Comparison of ENCODE assay signal across 22 mouse cellular contexts in genomic region chr6:136650664-136651063, GRCm38 (mm10). TPM values are rescaled to one million over a fixed set of nuclear protein-coding genes. Genes with fewer than 3 reads are reported as not detected.
A peak's percentile ranks its signal among the peaks of the same experiment; 100 is the strongest.
DNase-seq lines count a peak whose midpoint lies in the region; ATAC-seq and TF ChIP-seq lines count a peak whose summit lies in the region.
"Had no signal": no experiment of that assay in that cellular context is flagged by ENCODE, and none has a peak within 500 bp of the region (broad histone marks: within the 10 kb centered on the region; RNA-seq: fewer than 3 reads in every experiment).

No protein-coding gene starts in this region.

- H3K9me3 ChIP-seq in midbrain, embryonic 11.5 days (ENCODE audit: control insufficient read depth, low read length) = no peaks in the 10 kb centered on the region
- no peaks in the 10 kb centered on the region for H3K9me3 ChIP-seq in midbrain, embryonic 14.5 days (ENCODE audit: control insufficient read depth, low read length)
- H3K9me3 ChIP-seq in MEL (replicated peaks; ENCODE audit: insufficient read depth, low read length) = no peaks in the 10 kb centered on the region
- no peaks in the 10 kb centered on the region for H3K9me3 ChIP-seq in liver, postnatal 0 days (ENCODE audit: low read length)
- H3K9me3 ChIP-seq: embryonic facial prominence, embryonic 10.5 days; embryonic facial prominence, embryonic 12.5 days; forebrain, embryonic 13.5 days; forebrain, embryonic 15.5 days; G1E had no signal

- no peak overlapping the region for H3ac ChIP-seq in myocyte (ENCODE audit: control insufficient read depth, insufficient read length)

- H3K4me1 ChIP-seq in midbrain, embryonic 11.5 days (ENCODE audit: control insufficient read depth, insufficient read depth, low read length) = no peaks in the 10 kb centered on the region
- H3K4me1 ChIP-seq in midbrain, embryonic 14.5 days (ENCODE audit: control insufficient read depth, insufficient read depth, low read length) = no peaks in the 10 kb centered on the region; the same call in 1 of the 2 replicates
- peaks cover 0 to 8% of the 10 kb centered on the region in 2 experiments; a peak in 2 of 4 replicates for H3K4me1 ChIP-seq in MEL (ENCODE audit: control insufficient read depth in 1 of 2, insufficient read depth in 2 of 2, low read length in 2 of 2)
- H3K4me1 ChIP-seq in liver, postnatal 0 days (ENCODE audit: insufficient read depth) = peaks cover 9% of the 10 kb centered on the region; the same call in 1 of the 2 replicates

- no peaks in the 10 kb centered on the region for H3K36me3 ChIP-seq in midbrain, embryonic 11.5 days (ENCODE audit: control insufficient read depth, insufficient read depth, low read length)
- H3K36me3 ChIP-seq in midbrain, embryonic 14.5 days (ENCODE audit: control insufficient read depth, insufficient read depth, low read length) = no peaks in the 10 kb centered on the region
- no peaks in the 10 kb centered on the region for H3K36me3 ChIP-seq in MEL (ENCODE audit: control insufficient read depth in 1 of 2, insufficient read depth in 2 of 2, low read length in 2 of 2)
- H3K36me3 ChIP-seq in myocyte (ENCODE audit: control insufficient read depth, insufficient read depth) = no peaks in the 10 kb centered on the region
- H3K36me3 ChIP-seq in liver, postnatal 0 days (replicated peaks; ENCODE audit: insufficient read depth, low read length) = no peaks in the 10 kb centered on the region
- H3K36me3 ChIP-seq: embryonic facial prominence, embryonic 10.5 days; embryonic facial prominence, embryonic 12.5 days; forebrain, embryonic 15.5 days; G1E had no signal

- H3K9ac ChIP-seq in midbrain, embryonic 11.5 days (ENCODE audit: low read length) = no peak overlapping the region
- no peak overlapping the region for H3K9ac ChIP-seq in midbrain, embryonic 14.5 days (replicated peaks; ENCODE audit: low read length)
- no peak overlapping the region for H3K9ac ChIP-seq in MEL (ENCODE audit: control insufficient read depth, low read depth, low read length, poor library complexity, severe bottlenecking)
- H3K9ac ChIP-seq in liver, postnatal 0 days (replicated peaks) = no peak overlapping the region
- H3K9ac ChIP-seq: embryonic facial prominence, embryonic 12.5 days; forebrain, embryonic 13.5 days; forebrain, embryonic 15.5 days; forebrain, postnatal 0 days had no signal

- 91% methylated on average over 8 of the region's 8 CpGs for WGBS in midbrain, embryonic 11.5 days
- 94% methylated on average over 8 of the region's 8 CpGs for WGBS in midbrain, embryonic 14.5 days
- WGBS in liver, postnatal 0 days (ENCODE audit: insufficient replicate concordance) = 84% methylated on average over 8 of the region's 8 CpGs

- no peak for TF ChIP-seq POLR2A in MEL (IDR thresholded peaks at IDR 0.05; ENCODE audit: control insufficient read depth in 1 of 2, insufficient read depth in 1 of 2, low read depth in 1 of 2, low read length in 2 of 2, poor library complexity in 1 of 2)
- TF ChIP-seq POLR2A in myocyte (IDR thresholded peaks at IDR 0.05; ENCODE audit: insufficient read length, low read depth) = no peak

- TF ChIP-seq RAD21 in MEL (IDR thresholded peaks at IDR 0.05; ENCODE audit: low read depth, low read length) = no peak

- no peak overlapping the region for H3K27ac ChIP-seq in midbrain, embryonic 11.5 days (ENCODE audit: low read depth, low read length)
- no peak overlapping the region for H3K27ac ChIP-seq in midbrain, embryonic 14.5 days (replicated peaks; ENCODE audit: low read depth, low read length)
- no peak overlapping the region for H3K27ac ChIP-seq in MEL (ENCODE audit: control insufficient read depth, low read depth, low read length)
- H3K27ac ChIP-seq in liver, postnatal 0 days (ENCODE audit: low read depth) = no peak overlapping the region
- H3K27ac ChIP-seq: embryonic facial prominence, embryonic 10.5 days; embryonic facial prominence, embryonic 12.5 days; forebrain, embryonic 13.5 days; forebrain, embryonic 15.5 days had no signal

- TF ChIP-seq EP300 in MEL (IDR thresholded peaks at IDR 0.05; ENCODE audit: low read depth in 1 of 2, low read length in 2 of 2) = no peak
- TF ChIP-seq EP300 in liver, postnatal 0 days (IDR thresholded peaks at IDR 0.05; ENCODE audit: low read depth) = no peak

- H3K27me3 ChIP-seq in midbrain, embryonic 11.5 days (ENCODE audit: control insufficient read depth, insufficient read depth, low read length) = no peaks in the 10 kb centered on the region
- H3K27me3 ChIP-seq in midbrain, embryonic 14.5 days (ENCODE audit: control insufficient read depth, insufficient read depth, low read length) = no peaks in the 10 kb centered on the region
- H3K27me3 ChIP-seq in MEL (ENCODE audit: control insufficient read depth in 1 of 2, insufficient read depth in 2 of 2, low read length in 2 of 2) (no peaks in the 10 kb centered on the region; a peak in 1 of 4 replicates), myocyte (ENCODE audit: control insufficient read depth, insufficient read depth, insufficient read length) (no peaks in the 10 kb centered on the region)
- H3K27me3 ChIP-seq in liver, postnatal 0 days (ENCODE audit: insufficient read depth, low read length) = no peaks in the 10 kb centered on the region
- H3K27me3 ChIP-seq: embryonic facial prominence, embryonic 12.5 days; forebrain, embryonic 13.5 days; forebrain, embryonic 15.5 days had no signal

- DNase-seq in midbrain, embryonic 11.5 days (ENCODE audit: low spot score, missing footprints) = peak; percentile 14
- DNase-seq in midbrain, embryonic 14.5 days = no peak
- no peak for DNase-seq in MEL (ENCODE audit: low read depth, low spot score)
- DNase-seq in frontal cortex, adult 2 months (ENCODE audit: extremely low spot score in 1 of 2, low spot score in 1 of 2) = no peak
- no peak for DNase-seq in liver, postnatal 0 days
- DNase-seq: adrenal gland, adult 8-10 months; adrenal gland, postnatal 14 days; adrenal gland, postnatal 36 days; B cell, adult 2 months; cerebellum, adult 11-12 months; cerebellum, adult 2 months; cerebellum, adult 9-10 months; cerebellum, postnatal 10 days; cerebellum, postnatal 25 days; forebrain, postnatal 0 days had no signal

- H3K79me2 ChIP-seq in MEL (ENCODE audit: control insufficient read depth, insufficient read depth, low read length, poor library complexity) (no peaks in the 10 kb centered on the region), myocyte (ENCODE audit: control insufficient read depth, insufficient read depth) (no peaks in the 10 kb centered on the region)

- ATAC-seq in midbrain, embryonic 11.5 days (ENCODE audit: low FRiP score) = no peak
- no peak for ATAC-seq in midbrain, embryonic 14.5 days (ENCODE audit: low FRiP score, low TSS enrichment)
- ATAC-seq in liver, postnatal 0 days = no peak
- ATAC-seq: activated CD4-positive, CD25-positive, alpha-beta regulatory T cell, adult 4 months; forebrain, embryonic 13.5 days; forebrain, embryonic 15.5 days; forebrain, postnatal 0 days had no signal

- H3K4me3 ChIP-seq in midbrain, embryonic 11.5 days (ENCODE audit: low read depth, low read length) = no peak overlapping the region
- H3K4me3 ChIP-seq in midbrain, embryonic 14.5 days (replicated peaks; ENCODE audit: low read depth, low read length) = no peak overlapping the region
- H3K4me3 ChIP-seq in MEL (ENCODE audit: control insufficient read depth in 1 of 2, insufficient read depth in 1 of 2, low read depth in 2 of 2, low read length in 2 of 2) (no peak overlapping the region), myocyte (no peak overlapping the region)
- H3K4me3 ChIP-seq in liver, postnatal 0 days (ENCODE audit: low read depth, low read length) = no peak overlapping the region
- H3K4me3 ChIP-seq: embryonic facial prominence, embryonic 10.5 days; embryonic facial prominence, embryonic 12.5 days; forebrain, embryonic 13.5 days; forebrain, embryonic 15.5 days had no signal

- no peak for TF ChIP-seq CTCF in MEL (IDR thresholded peaks at IDR 0.05 in 2 of 3, conservative IDR thresholded peaks at IDR 0.05 in 1 of 3; ENCODE audit: control insufficient read depth in 1 of 3, insufficient read depth in 1 of 3, low read depth in 2 of 3, low read length in 3 of 3, poor library complexity in 1 of 3, severe bottlenecking in 1 of 3)
- no peak for TF ChIP-seq CTCF in liver, postnatal 0 days (IDR thresholded peaks at IDR 0.05; ENCODE audit: low read depth)

- H3K4me2 ChIP-seq in midbrain, embryonic 11.5 days = no peak overlapping the region
- no peak overlapping the region for H3K4me2 ChIP-seq in midbrain, embryonic 14.5 days (ENCODE audit: low read length)
- H3K4me2 ChIP-seq in myocyte (ENCODE audit: low read depth) = no peak overlapping the region
- no peak overlapping the region for H3K4me2 ChIP-seq in liver, postnatal 0 days (ENCODE audit: low read depth, low read length)
- H3K4me2 ChIP-seq: embryonic facial prominence, embryonic 12.5 days; forebrain, embryonic 13.5 days; forebrain, embryonic 15.5 days had no signal

TF ChIP-seq in MEL, 35 proteins besides CTCF, POLR2A, EP300 and RAD21 (continues in another document):
- TF ChIP-seq NELFE (IDR thresholded peaks at IDR 0.05; ENCODE audit: low read depth, low read length) (no peak), POLR2AphosphoS2 (IDR thresholded peaks at IDR 0.05; ENCODE audit: low read length) (no peak), USF1 (IDR thresholded peaks at IDR 0.05; ENCODE audit: low read depth, low read length) (peak; percentile 72), RCOR1 (IDR thresholded peaks at IDR 0.05; ENCODE audit: low read depth, low read length) (no peak), USF2 (IDR thresholded peaks at IDR 0.05; ENCODE audit: borderline replicate concordance in 1 of 2, insufficient read depth in 1 of 2, low read depth in 1 of 2, low read length in 2 of 2) (peak in 1 of 2 experiments; percentile 66; a peak in 2 of 4 replicates), HCFC1 (IDR thresholded peaks at IDR 0.05; ENCODE audit: low read depth, low read length) (no peak)

TF ChIP-seq in myocyte, 11 proteins besides CTCF, POLR2A, EP300 and RAD21:
- TF ChIP-seq USF1 (IDR thresholded peaks at IDR 0.05; ENCODE audit: low read depth) (peak; percentile 36), E2F4 (IDR thresholded peaks at IDR 0.05; ENCODE audit: insufficient read depth) (no peak), SRF (IDR thresholded peaks at IDR 0.05; ENCODE audit: control insufficient read depth, insufficient read length, low read depth) (no peak)

RNA-seq across cellular contexts. Expression of gene Plbd1, which starts 11.1 kb away (rescaled TPM):
- 0.84 and 1.4 TPM in 2 replicates for polyA plus RNA-seq in midbrain, embryonic 11.5 days (2014; fragmentation: Nextera tagmentation; extraction: Ambion mirVana)
- polyA plus RNA-seq in midbrain, embryonic 14.5 days (2014; fragmentation: Nextera tagmentation; extraction: Ambion mirVana) = 0.20 and 0.50 TPM in 2 replicates
- total RNA-seq in MEL (2012; rRNA removed) = not detected in 2 replicates
- polyA plus RNA-seq in MEL (2012; ENCODE audit: insufficient read depth in 1 of 2, insufficient read length in 2 of 2, low read depth in 1 of 2, low replicate concordance in 2 of 2, missing spikeins in 1 of 2) (not detected), myocyte (2012; fragmentation: generic; extraction: Trizol) (0.02 TPM)
- polyA plus RNA-seq in frontal cortex, adult 2 months (2012; rRNA removed) = 0.34 TPM in 2 replicates
- 30.7 and 31.3 TPM in 2 replicates for polyA plus RNA-seq in liver, postnatal 0 days (2015; fragmentation: Nextera tagmentation; extraction: Ambion mirVana)
- total RNA-seq: G1E had no signal
- polyA plus RNA-seq: G1E had no signal

Comparison
In these comparisons a context has a peak if more than half of its experiments do, and no peak if none do; other contexts are left out.
1. RNA of gene Plbd1, which starts 11.1 kb away (polyA plus RNA-seq): 30.7 to 31.3 TPM in liver, postnatal 0 days; 0.84 to 1.4 TPM in midbrain, embryonic 11.5 days, 0.20 to 0.50 TPM in midbrain, embryonic 14.5 days, 0.34 TPM in frontal cortex, adult 2 months, not detected in MEL and 0.02 TPM in myocyte (single experiment); every median in the first group is over 10 times any median in the second.